Mouse (Mus musculus) liver, embryonic 11.5 days (tissue): ENCODE data around the gene Lcp2. TPM values are rescaled to one million over a fixed set of nuclear protein-coding genes. Genes with fewer than 3 reads are reported as not detected.

ENCODE experiments used
- ATAC-seq: fragments of 200-750 bp; cut with Nextera tagmentation; replicated peaks from 2 replicates; pipeline ENCODE4 v1.8.0; 2017; ENCODE audit warnings: moderate number of reproducible peaks, mild to moderate bottlenecking, moderate TSS enrichment, moderate library complexity; ENCODE audit not compliant: low FRiP score
- DNase-seq: peaks from one replicate; pipeline ENCODE4 v3.0.0-alpha.2; 2017; ENCODE audit warnings: low spot score
- H3K27ac ChIP-seq: fragments of 300-500 bp; sonication (generic); 2 replicates; pipeline ENCODE4 v1.5.1; 2014; ENCODE audit warnings: mild to moderate bottlenecking, low read depth, low read length, control low read depth
- H3K27me3 ChIP-seq: fragments of 300-500 bp; sonication (generic); replicated peaks from 2 replicates; pipeline ENCODE4 v1.6.1; 2014; ENCODE audit warnings: low read length, mixed read lengths; ENCODE audit not compliant: control insufficient read depth, insufficient read depth
- H3K36me3 ChIP-seq: fragments of 300-500 bp; sonication (generic); 2 replicates; pipeline ENCODE4 v1.6.1; 2014; ENCODE audit warnings: mild to moderate bottlenecking, low read length, moderate library complexity, mixed read lengths; ENCODE audit not compliant: control insufficient read depth, insufficient read depth
- H3K4me1 ChIP-seq: fragments of 300-500 bp; sonication (generic); replicated peaks from 2 replicates; pipeline ENCODE4 v1.6.1; 2014; ENCODE audit warnings: low read length, mixed read lengths; ENCODE audit not compliant: control insufficient read depth, insufficient read depth
- H3K4me2 ChIP-seq: fragments of 300-500 bp; sonication (generic); 2 replicates; pipeline ENCODE4 v1.6.1; 2014; ENCODE audit warnings: mild to moderate bottlenecking, control low read depth, moderate library complexity
- H3K4me3 ChIP-seq: fragments of 300-500 bp; sonication (generic); 2 replicates; pipeline ENCODE4 v1.5.1; 2014; ENCODE audit warnings: low read depth, low read length, control low read depth
- H3K9ac ChIP-seq: fragments of 300-500 bp; sonication (generic); 2 replicates; pipeline ENCODE4 v1.6.1; 2014; ENCODE audit warnings: low read depth, low read length, control low read depth
- H3K9me3 ChIP-seq: fragments of 300-500 bp; sonication (generic); 2 replicates; pipeline ENCODE4 v1.6.1; 2016; ENCODE audit warnings: low read length, inconsistent platforms, mixed read lengths; ENCODE audit not compliant: control insufficient read depth
- WGBS: fragments of 180-500 bp; shearing (Covaris S2); extraction: QIAGEN DNeasy Blood & Tissue Kit; methylation state at CpG from one replicate; pipeline ENCODE4 v1.1.7; 2014; 5-methylcytosine and 5-hydroxymethylcytosine counted together
- polyA plus RNA-seq: library from polyadenylated mRNA; unstranded; fragments of >200 nt; fragmentation: Nextera tagmentation; extraction: Ambion mirVana; gene quantifications from 2 replicates; pipeline ENCODE4 v1.2.1, GENCODE M21; 2014

The Lcp2 gene
- 13.3 and 16.0 TPM in 2 replicates for polyA plus RNA-seq

DNA sequence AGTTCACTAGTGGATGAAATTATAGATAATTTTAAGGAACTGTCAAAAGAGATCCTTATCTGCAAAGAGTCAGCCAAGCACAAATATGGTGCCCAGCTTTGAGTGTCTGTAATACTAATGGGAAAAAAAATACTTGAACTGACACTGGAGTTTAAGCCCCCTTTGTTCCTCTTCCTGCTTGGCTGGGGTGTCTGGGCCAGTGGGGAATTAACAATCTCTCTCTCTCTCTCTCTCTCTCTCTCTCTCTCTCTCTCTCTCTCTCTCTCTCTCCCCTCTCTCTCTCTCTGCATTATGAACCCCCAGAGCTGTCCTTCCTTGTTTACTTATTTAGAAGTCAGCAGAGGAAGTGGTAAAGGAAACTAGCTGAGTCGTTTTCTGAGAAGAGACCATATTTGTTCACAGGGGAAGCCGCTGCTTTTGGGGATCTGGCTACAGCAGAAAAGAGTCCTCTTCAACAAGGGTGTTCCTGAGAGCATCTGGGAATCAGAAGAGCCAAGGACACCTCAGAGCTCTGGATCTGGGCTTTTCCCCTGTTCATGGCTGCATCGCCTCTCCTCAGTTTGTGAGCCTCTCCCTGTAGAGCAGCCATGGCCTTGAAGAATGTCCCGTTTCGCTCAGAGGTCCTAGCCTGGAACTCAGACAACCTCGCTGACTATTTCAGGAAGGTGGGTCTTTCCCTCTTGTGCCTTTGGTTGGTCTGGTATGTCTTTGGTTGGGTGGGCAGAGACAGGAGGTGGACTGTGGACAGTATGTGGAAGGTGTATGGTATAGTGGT lies at the start of gene Lcp2:
Lcp2 (plus strand) TSS at position 154 of the 775 bp plus-strand sequence.
- DNase-seq (no peak), ATAC-seq (no peak)
- Histone ChIP-seq H3K4me3 (peak within 1 kb of the TSS; percentile 35), H3K27me3 (no peaks in the 10 kb centered on the region), H3K27ac (no peak within 1 kb of the TSS), H3K4me2 (peak within 1 kb of the TSS; percentile 24), H3K36me3 (no peaks in the 10 kb centered on the region), H3K4me1 (no peaks in the 10 kb centered on the region), H3K9me3 (no peaks in the 10 kb centered on the region), H3K9ac (peak within 1 kb of the TSS; percentile 31; the same call in 1 of the 2 replicates)
- 46% methylated on average over 6 of the region's 6 CpGs for WGBS

DNA sequence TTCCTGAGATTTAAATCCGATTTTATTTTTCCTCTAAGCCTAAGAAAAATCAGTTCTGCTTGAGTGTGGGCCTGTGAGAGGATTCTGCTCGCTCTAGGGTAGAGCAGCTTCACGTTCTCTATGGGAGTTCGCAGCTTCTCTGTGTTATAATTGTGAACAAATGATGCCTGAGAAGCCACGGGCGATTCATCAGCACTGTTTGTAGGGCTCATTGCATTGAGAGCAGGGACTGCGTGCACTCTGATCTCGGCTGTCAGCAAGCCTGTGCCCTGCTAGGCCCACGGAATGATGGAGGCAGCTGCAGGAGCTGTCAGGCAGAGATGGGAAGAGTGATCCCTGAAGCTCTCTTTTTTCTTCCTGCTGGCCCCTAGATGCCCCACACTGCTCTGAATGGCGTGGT lies 48.5 kb upstream of the Lcp2 start:
- H3K27ac ChIP-seq: no peak overlapping the region
- no peak overlapping the region for H3K9ac ChIP-seq
- DNase-seq (no peak), ATAC-seq (no peak)
- H3K9me3 ChIP-seq: no peaks in the 10 kb centered on the region
- H3K36me3 ChIP-seq: no peaks in the 10 kb centered on the region
- H3K4me1 ChIP-seq: no peaks in the 10 kb centered on the region
- 0 out of 2 replicates have a peak, but pooled peaks cover 7% of the 10 kb centered on the region for H3K27me3 ChIP-seq
- no peak overlapping the region for H3K4me2 ChIP-seq
- no peak overlapping the region for H3K4me3 ChIP-seq
- 64% methylated on average over 10 of the region's 10 CpGs for WGBS

DNA sequence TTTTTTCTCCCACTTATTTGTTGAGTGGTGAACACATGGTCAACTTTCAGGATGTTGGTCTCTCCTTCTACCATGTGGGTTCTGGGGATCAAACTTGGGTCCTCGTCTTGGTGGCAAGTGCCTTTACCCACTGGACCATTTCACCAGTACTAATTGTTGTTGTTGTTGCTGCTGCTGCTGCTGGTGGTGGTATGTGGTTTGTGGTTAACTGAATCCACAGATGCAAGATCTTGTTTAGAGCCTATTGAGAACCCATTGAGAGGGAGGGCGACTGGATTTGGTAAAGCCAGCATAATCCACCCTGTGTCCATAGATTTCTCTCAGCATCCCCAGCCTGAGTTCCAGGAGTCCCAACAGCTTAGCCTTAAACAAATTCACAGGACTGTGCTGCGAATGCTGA lies 46.3 kb upstream of the Lcp2 start:
- Histone ChIP-seq H3K9me3 (no peaks in the 10 kb centered on the region), H3K27ac (no peak overlapping the region), H3K4me2 (no peak overlapping the region), H3K36me3 (no peaks in the 10 kb centered on the region), H3K27me3 (0 out of 2 replicates have a peak, but pooled peaks cover 7% of the 10 kb centered on the region), H3K4me1 (no peaks in the 10 kb centered on the region), H3K4me3 (no peak overlapping the region), H3K9ac (no peak overlapping the region)
- 52% methylated on average over 3 of the region's 3 CpGs for WGBS
- DNase-seq: no peak
- no peak for ATAC-seq

DNA sequence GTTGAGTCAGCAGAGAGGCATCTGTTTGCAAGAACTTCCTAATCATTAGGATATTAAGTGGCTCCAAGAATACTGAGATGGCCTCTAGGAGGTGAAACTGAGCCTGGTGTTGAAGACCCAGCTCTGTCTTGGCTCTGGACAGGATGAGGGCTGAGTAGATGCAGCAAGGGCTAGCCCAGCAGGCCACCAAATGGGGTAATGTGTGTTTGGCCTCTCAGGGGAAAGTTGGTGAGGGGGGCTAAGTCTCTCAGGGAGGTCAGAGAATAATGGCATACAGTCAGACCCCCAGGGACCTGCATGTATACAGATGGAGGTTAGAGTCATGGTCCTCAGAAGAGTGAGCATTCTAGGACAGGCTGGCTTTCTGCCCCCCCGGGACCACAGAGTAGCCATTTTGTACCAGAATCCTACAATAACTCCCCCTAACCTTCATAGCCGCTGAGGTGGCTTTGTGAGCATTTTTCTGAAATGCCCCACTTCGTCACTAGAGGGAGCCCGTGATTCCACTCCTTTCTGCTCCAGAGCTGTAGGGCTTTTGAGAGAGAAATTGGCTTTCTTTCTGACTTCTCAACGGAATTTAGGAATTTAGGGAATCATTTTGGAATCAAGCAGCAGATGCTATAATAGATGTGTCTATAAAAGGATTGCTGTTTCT lies 44.7 kb upstream of the Lcp2 start:
- Histone ChIP-seq H3K4me1 (no peaks in the 10 kb centered on the region), H3K4me3 (no peak overlapping the region), H3K9ac (no peak overlapping the region), H3K9me3 (no peaks in the 10 kb centered on the region), H3K36me3 (no peaks in the 10 kb centered on the region), H3K27me3 (0 out of 2 replicates have a peak, but pooled peaks cover 3% of the 10 kb centered on the region), H3K27ac (no peak overlapping the region), H3K4me2 (no peak overlapping the region)
- ATAC-seq (0 out of 2 replicates have a peak, but pooled peaks have one; percentile 43), DNase-seq (no peak)
- WGBS: 6% methylated on average over 5 of the region's 5 CpGs

DNA sequence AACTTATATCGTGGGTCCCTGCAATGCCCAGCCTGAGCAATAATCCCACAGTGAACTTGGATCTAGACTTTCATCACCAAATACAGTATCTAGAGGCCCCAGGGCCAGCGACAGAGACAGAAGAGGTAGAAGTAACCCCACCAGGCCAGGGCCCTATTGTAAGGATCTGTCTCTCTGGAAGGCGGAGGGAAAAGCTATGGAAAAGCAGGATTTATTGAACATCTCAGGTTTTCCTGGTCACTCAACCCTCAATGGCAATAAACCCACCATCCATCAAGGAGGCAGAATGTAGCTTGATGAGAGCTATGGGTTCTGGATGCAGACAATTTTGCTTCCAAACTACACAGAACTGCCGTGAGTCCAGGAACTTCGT lies 44.1 kb upstream of the Lcp2 start:
- no peak for ATAC-seq
- WGBS: 61% methylated on average over 5 of the region's 5 CpGs
- Histone ChIP-seq H3K27me3 (0 out of 2 replicates have a peak, but pooled peaks cover 3% of the 10 kb centered on the region), H3K9ac (no peak overlapping the region), H3K4me3 (no peak overlapping the region), H3K4me2 (no peak overlapping the region), H3K4me1 (no peaks in the 10 kb centered on the region), H3K36me3 (no peaks in the 10 kb centered on the region), H3K27ac (no peak overlapping the region), H3K9me3 (no peaks in the 10 kb centered on the region)
- DNase-seq: no peak

DNA sequence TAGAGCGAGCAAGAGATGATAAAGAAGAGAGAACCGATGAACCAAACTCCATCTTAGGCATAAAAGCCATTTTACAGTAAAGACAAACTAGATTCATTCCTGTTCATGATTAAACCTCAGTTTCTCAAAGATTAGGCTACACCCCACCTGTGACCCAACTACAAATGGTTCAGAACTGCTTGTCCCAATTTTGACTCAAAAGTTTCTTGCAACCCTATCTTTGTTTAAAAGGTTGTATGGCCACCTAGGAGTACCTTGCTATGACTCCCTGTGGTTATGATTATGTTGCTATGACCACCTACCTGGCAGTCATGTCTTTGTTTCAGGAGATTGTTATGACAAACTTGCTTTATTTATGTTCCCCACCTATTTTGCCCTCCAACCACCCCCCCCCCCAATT lies 39.1 kb upstream of the Lcp2 start:
- Histone ChIP-seq H3K27ac (no peak overlapping the region), H3K36me3 (no peaks in the 10 kb centered on the region), H3K4me1 (no peaks in the 10 kb centered on the region), H3K4me2 (peak overlapping the region; percentile 68), H3K9ac (no peak overlapping the region), H3K9me3 (no peaks in the 10 kb centered on the region), H3K27me3 (no peaks in the 10 kb centered on the region), H3K4me3 (no peak overlapping the region)
- no peak for ATAC-seq
- WGBS: 65% methylated on average over 2 of the region's 2 CpGs
- no peak for DNase-seq

DNA sequence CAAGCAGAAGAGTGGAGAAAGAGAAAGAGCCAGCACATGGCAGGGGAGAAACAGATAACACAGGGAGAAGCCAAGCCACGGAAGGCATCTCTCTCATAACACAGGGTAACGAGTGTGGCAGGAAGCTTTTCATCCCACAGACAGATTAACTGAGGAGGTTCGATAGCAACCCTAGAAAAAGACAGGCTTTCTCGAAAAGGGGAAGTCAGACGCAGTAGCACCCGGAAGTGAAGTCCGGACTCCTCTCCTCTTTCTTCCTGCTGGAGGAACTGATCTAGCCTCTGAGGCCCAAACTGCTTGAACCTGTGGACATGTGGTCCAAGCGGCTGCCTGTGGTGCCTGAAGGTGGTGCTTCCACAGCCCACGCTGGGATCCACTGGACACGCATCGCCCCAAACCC lies 38.5 kb upstream of the Lcp2 start:
- no peaks in the 10 kb centered on the region for H3K4me1 ChIP-seq
- DNase-seq (no peak), ATAC-seq (peak; percentile 63; the same call in 1 of the 2 replicates)
- peak overlapping the region; percentile 68 for H3K4me2 ChIP-seq
- no peaks in the 10 kb centered on the region for H3K36me3 ChIP-seq
- 26% methylated on average over 11 of the region's 11 CpGs for WGBS
- no peaks in the 10 kb centered on the region for H3K9me3 ChIP-seq
- peak overlapping the region; percentile 26 for H3K4me3 ChIP-seq
- no peaks in the 10 kb centered on the region for H3K27me3 ChIP-seq
- H3K27ac ChIP-seq: peak overlapping the region; percentile 81
- peak overlapping the region; percentile 54 for H3K9ac ChIP-seq

DNA sequence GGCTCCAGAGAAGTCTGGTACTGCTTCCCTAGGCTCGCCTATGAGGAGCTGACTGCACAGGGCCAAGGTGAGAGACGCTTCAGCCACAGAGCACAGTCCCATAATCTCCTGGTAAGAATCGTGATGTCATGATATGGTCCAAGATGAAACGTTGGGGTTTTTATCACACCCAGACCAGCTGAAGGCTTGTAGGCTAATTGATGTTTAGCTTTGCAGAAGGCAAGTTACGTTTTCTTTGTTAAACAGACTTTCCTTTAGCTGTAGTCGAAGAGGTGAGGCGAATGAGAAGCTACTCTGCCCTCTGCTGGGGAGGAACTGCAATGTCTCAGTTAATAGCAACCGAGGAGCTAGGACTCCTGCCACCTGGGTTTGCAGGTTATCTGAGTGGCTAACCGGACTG lies 38.0 kb upstream of the Lcp2 start:
- ATAC-seq (peak; percentile 65), DNase-seq (peak; percentile 56)
- Histone ChIP-seq H3K36me3 (no peaks in the 10 kb centered on the region), H3K27me3 (no peaks in the 10 kb centered on the region), H3K27ac (peak overlapping the region; percentile 81), H3K4me3 (peak overlapping the region; percentile 26), H3K9ac (peak overlapping the region; percentile 54), H3K4me2 (peak overlapping the region; percentile 68), H3K4me1 (no peaks in the 10 kb centered on the region), H3K9me3 (no peaks in the 10 kb centered on the region)
- WGBS: 23% methylated on average over 9 of the region's 9 CpGs
